Mouse (Mus musculus): ENCODE measurements at regions not wholly inside any gene's neighbourhood (a gene's known extent, or its start where the extent isn't known, plus 50 kb on each side); places are given as distances from the start of the nearest gene placed in this dataset.

GRCm38 (mm10) chr8:79501238-79501637 is 101.9 kb upstream of the Smad1 start:
- TF ChIP-seq CTCF (IDR thresholded peaks at IDR 0.05; ENCODE audit: control insufficient read depth, insufficient read depth, insufficient read length) (no peak), MAX (IDR thresholded peaks at IDR 0.05) (no peak), CEBPB (IDR thresholded peaks at IDR 0.05; ENCODE audit: low read depth) (no peak), MYOG (IDR thresholded peaks at IDR 0.05; ENCODE audit: control insufficient read depth, extremely low read depth, insufficient read length) (no peak), USF1 (IDR thresholded peaks at IDR 0.05; ENCODE audit: low read depth) (no peak), FOSL1 (IDR thresholded peaks at IDR 0.05; ENCODE audit: insufficient read depth, low read length, poor library complexity, severe bottlenecking) (no peak)

All from C2C12 (cell line).